Comparison of ENCODE assay signal across 21 mouse cellular contexts in genomic region chr13:16080205-16080604, GRCm38 (mm10).
DNase-seq lines count a peak whose midpoint lies in the region.
"Had no signal": no experiment of that assay in that cellular context is flagged by ENCODE, and none has a peak within 500 bp of the region (broad histone marks: within the 10 kb centered on the region; RNA-seq: fewer than 3 reads in every experiment).

No protein-coding gene starts in this region.

- DNase-seq in heart, postnatal 14 days = peak; percentile 11 to 29
- no peak for DNase-seq in heart, postnatal 36 days
- DNase-seq in embryo, embryonic 10 days (ENCODE audit: low spot score) = peak; percentile 48
- DNase-seq in embryo, embryonic 11 days = peak; percentile 49
- DNase-seq in limb, embryonic 10.5 days (ENCODE audit: low spot score) = peak; percentile 49
- no peak for DNase-seq in adrenal gland, adult 8-10 months
- no peak for DNase-seq in layer of hippocampus, adult 9-11 months
- DNase-seq in c-Kit-positive CD71-positive TER-119-positive erythroid progenitor cells, embryonic 14.5 days (ENCODE audit: low spot score) = no peak
- DNase-seq: adrenal gland, postnatal 10 days; cerebellum, adult 9-11 months; gastrocnemius, postnatal 25 days; layer of hippocampus, postnatal 36 days; lung, adult 18-20 months; thymus, adult 18-20 months; thymus, postnatal 4 days had no signal

- H3K36me3 ChIP-seq in limb, embryonic 10.5 days = no peaks in the 10 kb centered on the region
- H3K36me3 ChIP-seq: forebrain, embryonic 12.5 days; hindbrain, embryonic 15.5 days; kidney, embryonic 15.5 days; neural tube, embryonic 12.5 days had no signal

- peaks cover 8% of the 10 kb centered on the region for H3K4me1 ChIP-seq in limb, embryonic 10.5 days
- H3K4me1 ChIP-seq: forebrain, embryonic 12.5 days; hindbrain, embryonic 15.5 days; kidney, embryonic 15.5 days; neural tube, embryonic 12.5 days had no signal

- H3K4me3 ChIP-seq in limb, embryonic 10.5 days = no peak overlapping the region
- H3K4me3 ChIP-seq: forebrain, embryonic 12.5 days; hindbrain, embryonic 15.5 days; kidney, embryonic 15.5 days; neural tube, embryonic 12.5 days had no signal

- H3K9me3 ChIP-seq in limb, embryonic 10.5 days (replicated peaks) = no peaks in the 10 kb centered on the region
- H3K9me3 ChIP-seq: forebrain, embryonic 12.5 days; hindbrain, embryonic 15.5 days; kidney, embryonic 15.5 days; neural tube, embryonic 12.5 days had no signal

- no peak overlapping the region for H3K27ac ChIP-seq in limb, embryonic 10.5 days
- H3K27ac ChIP-seq: forebrain, embryonic 12.5 days; hindbrain, embryonic 15.5 days; kidney, embryonic 15.5 days; macrophage; neural tube, embryonic 12.5 days had no signal

- intact Hi-C loops in heart, postnatal 14 days (cut with DNase I) = no loop called here
- intact Hi-C loops in heart, postnatal 36 days (cut with DNase I) = no loop called here

- no peaks in the 10 kb centered on the region for H3K27me3 ChIP-seq in limb, embryonic 10.5 days (ENCODE audit: low read depth, poor library complexity, severe bottlenecking)
- H3K27me3 ChIP-seq: forebrain, embryonic 12.5 days; hindbrain, embryonic 15.5 days; kidney, embryonic 15.5 days; neural tube, embryonic 12.5 days; Patski had no signal

- WGBS in limb, embryonic 10.5 days = 49% methylated on average over 2 of the region's 2 CpGs

Comparison
In these comparisons a context has a peak if more than half of its experiments do, and no peak if none do; other contexts are left out.
1. DNase-seq: peak in heart, postnatal 14 days (2 of 2), embryo, embryonic 10 days (single experiment), embryo, embryonic 11 days (single experiment) and limb, embryonic 10.5 days (single experiment); none in heart, postnatal 36 days (0 of 2), adrenal gland, adult 8-10 months (single experiment), layer of hippocampus, adult 9-11 months (single experiment) and c-Kit-positive CD71-positive TER-119-positive erythroid progenitor cells, embryonic 14.5 days (single experiment).